Mouse (Mus musculus): ENCODE measurements at regions not wholly inside any gene's neighbourhood (a gene's known extent, or its start where the extent isn't known, plus 50 kb on each side); places are given as distances from the start of the nearest gene placed in this dataset.
A peak's percentile ranks its signal among the peaks of the same experiment; 100 is the strongest.

GRCm38 (mm10) chr13:6258456-6258855, 289.5 kb upstream of the Pitrm1 start:
- 83% methylated on average over 1 of the region's 1 CpGs for WGBS

DNA sequence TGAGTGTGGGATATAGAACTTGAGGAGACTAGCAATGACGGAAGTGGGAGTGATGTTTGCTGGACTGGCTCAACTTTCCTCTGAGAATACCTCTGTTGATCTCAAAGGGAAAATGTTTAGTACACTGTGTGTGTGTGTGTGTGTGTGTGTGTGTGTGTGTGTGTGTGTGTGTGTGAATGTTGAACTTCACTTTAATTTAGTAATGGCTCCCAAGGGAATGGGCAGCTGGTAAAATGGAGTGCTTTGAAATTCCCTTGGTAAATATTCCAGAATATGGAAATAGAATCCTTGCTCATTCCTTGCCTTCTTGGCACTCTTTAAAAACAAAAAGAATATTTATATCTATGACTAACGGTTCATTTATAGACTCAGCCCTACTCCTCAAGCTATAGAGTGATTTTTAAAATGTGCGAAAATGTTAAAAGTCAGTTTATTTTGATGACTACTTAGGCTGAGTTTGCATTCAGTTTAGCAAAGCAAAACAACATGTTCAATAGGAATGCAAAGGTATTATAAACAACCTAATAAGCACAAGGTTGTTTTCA, 287.6 kb upstream of the Pitrm1 start:
- Histone ChIP-seq H3K4me1 (ENCODE audit: control insufficient read depth, insufficient read depth, low read length) (no peaks in the 10 kb centered on the region), H3K27ac (ENCODE audit: control insufficient read depth, insufficient read depth, low read depth, low read length, poor library complexity) (no peak overlapping the region), H3K4me3 (replicated peaks; ENCODE audit: control insufficient read depth, low read depth, low read length) (no peak overlapping the region)
- no peak for TF ChIP-seq CTCF (IDR thresholded peaks at IDR 0.05; ENCODE audit: control insufficient read depth, insufficient read depth, low read length)
- no peak for TF ChIP-seq POLR2A (IDR thresholded peaks at IDR 0.05; ENCODE audit: borderline replicate concordance, control insufficient read depth, low read depth, low read length)
- 85% methylated on average over 3 of the region's 3 CpGs for WGBS

More at GRCm38 (mm10) chr13:6258456-6258855, 289.5 kb upstream of the Pitrm1 start:
- Histone ChIP-seq H3K4me3 (replicated peaks; ENCODE audit: control insufficient read depth, low read depth, low read length) (no peak overlapping the region), H3K4me1 (ENCODE audit: control insufficient read depth, insufficient read depth, low read length) (no peaks in the 10 kb centered on the region), H3K27ac (ENCODE audit: control insufficient read depth, insufficient read depth, low read depth, low read length, poor library complexity) (no peak overlapping the region)
- TF ChIP-seq CTCF (IDR thresholded peaks at IDR 0.05; ENCODE audit: control insufficient read depth, insufficient read depth, low read length) (no peak), POLR2A (IDR thresholded peaks at IDR 0.05; ENCODE audit: borderline replicate concordance, control insufficient read depth, low read depth, low read length) (no peak)

DNA sequence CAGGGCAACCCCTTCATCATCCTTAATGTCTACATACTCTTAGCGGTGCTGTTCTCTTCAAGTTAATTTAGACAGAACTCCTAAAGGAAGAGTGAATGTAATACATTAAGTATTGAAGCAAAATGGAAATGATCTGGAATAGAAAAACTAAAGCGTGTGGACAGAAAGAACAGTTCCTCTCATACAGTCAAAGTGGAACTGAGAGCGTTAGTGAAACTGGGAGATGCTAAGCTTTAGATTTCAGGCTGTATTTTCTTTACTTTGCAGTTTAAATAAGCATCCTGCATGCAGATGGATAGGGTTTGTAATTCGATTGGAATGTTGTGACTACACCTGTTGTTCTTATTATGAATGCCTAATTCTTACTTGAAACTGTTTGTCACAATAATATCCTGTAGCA, 286.5 kb upstream of the Pitrm1 start:
- TF ChIP-seq POLR2A (IDR thresholded peaks at IDR 0.05; ENCODE audit: borderline replicate concordance, control insufficient read depth, low read depth, low read length) (no peak), CTCF (IDR thresholded peaks at IDR 0.05; ENCODE audit: control insufficient read depth, insufficient read depth, low read length) (no peak)
- 76% methylated on average over 4 of the region's 4 CpGs for WGBS
- H3K27ac ChIP-seq (ENCODE audit: control insufficient read depth, insufficient read depth, low read depth, low read length, poor library complexity), result no peak overlapping the region

GRCm38 (mm10) chr13:6270546-6270945, 277.4 kb upstream of the Pitrm1 start:
- H3K4me3 ChIP-seq (replicated peaks; ENCODE audit: control insufficient read depth, low read depth, low read length), result no peak overlapping the region
- H3K27ac ChIP-seq (ENCODE audit: control insufficient read depth, insufficient read depth, low read depth, low read length, poor library complexity), result no peak overlapping the region
- H3K4me1 ChIP-seq (ENCODE audit: control insufficient read depth, insufficient read depth, low read length), result no peaks in the 10 kb centered on the region
- no peak for TF ChIP-seq CTCF (IDR thresholded peaks at IDR 0.05; ENCODE audit: control insufficient read depth, insufficient read depth, low read length)
- no peak for TF ChIP-seq POLR2A (IDR thresholded peaks at IDR 0.05; ENCODE audit: borderline replicate concordance, control insufficient read depth, low read depth, low read length)
- WGBS, result 81% methylated on average over 1 of the region's 1 CpGs

More for the DNA sequence above, 286.5 kb upstream of the Pitrm1 start:
- Histone ChIP-seq H3K4me3 (replicated peaks; ENCODE audit: control insufficient read depth, low read depth, low read length) (no peak overlapping the region), H3K4me1 (ENCODE audit: control insufficient read depth, insufficient read depth, low read length) (no peaks in the 10 kb centered on the region)

DNA sequence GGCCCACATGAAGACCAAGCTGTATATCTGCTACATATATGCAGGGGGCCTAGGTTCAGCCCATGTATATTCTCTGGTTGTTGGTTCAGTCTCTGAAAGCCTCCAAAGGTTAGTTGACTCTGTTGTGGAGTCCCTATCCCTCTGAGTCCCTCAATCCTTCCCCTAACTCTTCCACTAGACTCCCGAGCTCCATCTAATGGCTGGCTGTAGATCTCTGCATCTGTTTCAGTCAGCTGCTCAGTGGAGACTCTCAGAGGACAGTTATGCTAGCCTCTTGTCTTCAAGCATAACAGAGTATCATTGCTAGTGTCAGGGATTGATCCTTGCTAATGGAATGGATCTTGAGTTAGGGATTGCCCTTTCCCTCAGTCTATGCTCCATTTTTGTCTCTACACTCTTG, 275.0 kb upstream of the Pitrm1 start:
- Histone ChIP-seq H3K27ac (ENCODE audit: control insufficient read depth, insufficient read depth, low read depth, low read length, poor library complexity) (no peak overlapping the region), H3K4me3 (replicated peaks; ENCODE audit: control insufficient read depth, low read depth, low read length) (no peak overlapping the region), H3K4me1 (ENCODE audit: control insufficient read depth, insufficient read depth, low read length) (no peaks in the 10 kb centered on the region)
- WGBS, result 64% methylated on average over 1 of the region's 1 CpGs
- TF ChIP-seq CTCF (IDR thresholded peaks at IDR 0.05; ENCODE audit: control insufficient read depth, insufficient read depth, low read length), result no peak
- no peak for TF ChIP-seq POLR2A (IDR thresholded peaks at IDR 0.05; ENCODE audit: borderline replicate concordance, control insufficient read depth, low read depth, low read length)

- WGBS, result 92% methylated on average over 1 of the region's 1 CpGs
- Histone ChIP-seq H3K4me1 (ENCODE audit: control insufficient read depth, insufficient read depth, low read length) (no peaks in the 10 kb centered on the region), H3K27ac (ENCODE audit: control insufficient read depth, insufficient read depth, low read depth, low read length, poor library complexity) (no peak overlapping the region), H3K4me3 (replicated peaks; ENCODE audit: control insufficient read depth, low read depth, low read length) (no peak overlapping the region)
- TF ChIP-seq POLR2A (IDR thresholded peaks at IDR 0.05; ENCODE audit: borderline replicate concordance, control insufficient read depth, low read depth, low read length), result no peak
- no peak for TF ChIP-seq CTCF (IDR thresholded peaks at IDR 0.05; ENCODE audit: control insufficient read depth, insufficient read depth, low read length)
Measured at GRCm38 (mm10) chr13:6280073-6280472, 267.9 kb upstream of the Pitrm1 start.

- TF ChIP-seq POLR2A (IDR thresholded peaks at IDR 0.05; ENCODE audit: borderline replicate concordance, control insufficient read depth, low read depth, low read length) (no peak), CTCF (IDR thresholded peaks at IDR 0.05; ENCODE audit: control insufficient read depth, insufficient read depth, low read length) (no peak)
- WGBS, result 76% methylated on average over 6 of the region's 6 CpGs
- H3K4me3 ChIP-seq (replicated peaks; ENCODE audit: control insufficient read depth, low read depth, low read length), result no peak overlapping the region
- no peak overlapping the region for H3K27ac ChIP-seq (ENCODE audit: control insufficient read depth, insufficient read depth, low read depth, low read length, poor library complexity)
- no peaks in the 10 kb centered on the region for H3K4me1 ChIP-seq (ENCODE audit: control insufficient read depth, insufficient read depth, low read length)
Measured at GRCm38 (mm10) chr13:6288109-6288508, 259.8 kb upstream of the Pitrm1 start.

GRCm38 (mm10) chr13:6292098-6292497, 255.9 kb upstream of the Pitrm1 start:
- H3K4me3 ChIP-seq (replicated peaks; ENCODE audit: control insufficient read depth, low read depth, low read length), result no peak overlapping the region
- no peak for TF ChIP-seq POLR2A (IDR thresholded peaks at IDR 0.05; ENCODE audit: borderline replicate concordance, control insufficient read depth, low read depth, low read length)
- peak; percentile 36; the same call in 1 of the 2 replicates for TF ChIP-seq CTCF (IDR thresholded peaks at IDR 0.05; ENCODE audit: control insufficient read depth, insufficient read depth, low read length)
- WGBS, result 46% methylated on average over 3 of the region's 3 CpGs

DNA sequence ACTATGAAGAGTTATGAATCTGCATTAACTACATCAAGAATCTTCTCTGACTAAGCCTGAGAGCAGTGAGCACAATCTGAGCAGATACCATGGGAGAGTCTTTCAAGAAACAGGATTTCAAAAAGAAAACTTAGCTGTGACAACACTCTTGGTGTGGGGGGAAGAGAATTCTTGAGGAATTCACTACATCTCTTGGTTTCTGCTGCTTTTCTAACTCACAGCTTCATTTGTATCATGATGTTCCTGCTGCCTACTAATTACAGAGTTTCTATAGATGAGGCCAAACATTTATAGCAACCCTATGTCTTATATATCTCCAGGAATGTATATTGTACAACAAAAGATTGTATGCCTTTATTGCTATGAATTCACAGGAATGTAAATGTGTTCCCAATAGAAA, 242.2 kb upstream of the Pitrm1 start:
- Histone ChIP-seq H3K4me3 (replicated peaks; ENCODE audit: control insufficient read depth, low read depth, low read length) (no peak overlapping the region), H3K27ac (ENCODE audit: control insufficient read depth, insufficient read depth, low read depth, low read length, poor library complexity) (no peak overlapping the region), H3K4me1 (ENCODE audit: control insufficient read depth, insufficient read depth, low read length) (no peaks in the 10 kb centered on the region)
- TF ChIP-seq POLR2A (IDR thresholded peaks at IDR 0.05; ENCODE audit: borderline replicate concordance, control insufficient read depth, low read depth, low read length), result no peak

More at GRCm38 (mm10) chr13:6292098-6292497, 255.9 kb upstream of the Pitrm1 start:
- Histone ChIP-seq H3K27ac (ENCODE audit: control insufficient read depth, insufficient read depth, low read depth, low read length, poor library complexity) (no peak overlapping the region), H3K4me1 (ENCODE audit: control insufficient read depth, insufficient read depth, low read length) (no peaks in the 10 kb centered on the region)

Measured in bone marrow, adult 2 months (tissue).